Mouse (Mus musculus) MEL (cell line): ENCODE results near the gene Selenon. TPM values are rescaled to one million over a fixed set of nuclear protein-coding genes. Genes with fewer than 3 reads are reported as not detected.

Experiments used
- DNase-seq: peaks from one replicate; pipeline ENCODE4 v3.0.0; 2011; ENCODE audit warnings: low read depth, low spot score
- H3K27ac ChIP-seq: 2 replicates; pipeline ENCODE4 v1.5.1; 2012; ENCODE audit warnings: low read depth, mild to moderate bottlenecking, control low read depth, low read length, moderate library complexity; ENCODE audit not compliant: control insufficient read depth
- H3K27me3 ChIP-seq, 2 experiments: fragments of 150-350 bp in 1 of 2; sonication (generic) in 1 of 2; 2 replicates each; pipeline ENCODE4 v1.6.1; 2012; ENCODE audit warnings: low read length in 2 of 2, mild to moderate bottlenecking in 2 of 2, improper control_type of control experiment in 1 of 2, moderate library complexity in 1 of 2; ENCODE audit not compliant: insufficient read depth in 2 of 2, control insufficient read depth in 1 of 2
- H3K36me3 ChIP-seq, 2 experiments: 2 replicates each; pipeline ENCODE4 v1.6.1; 2012 to 2014; ENCODE audit warnings: low read length in 2 of 2, improper control_type of control experiment in 1 of 2, inconsistent platforms in 1 of 2, mild to moderate bottlenecking in 1 of 2; ENCODE audit not compliant: insufficient read depth in 2 of 2, control insufficient read depth in 1 of 2
- H3K4me1 ChIP-seq, 2 experiments: fragments of 150-350 bp in 1 of 2; sonication (generic) in 1 of 2; 2 replicates each; pipeline ENCODE4 v1.6.1; 2012; ENCODE audit warnings: low read length in 2 of 2, improper control_type of control experiment in 1 of 2, mild to moderate bottlenecking in 1 of 2; ENCODE audit not compliant: insufficient read depth in 2 of 2, control insufficient read depth in 1 of 2
- H3K4me3 ChIP-seq, 2 experiments: fragments of 150-350 bp in 1 of 2; sonication (generic) in 1 of 2; 2 replicates each; pipeline ENCODE4 v1.5.1; 2012; ENCODE audit warnings: low read depth in 2 of 2, low read length in 2 of 2, mild to moderate bottlenecking in 2 of 2, moderate library complexity in 2 of 2, control low read depth in 1 of 2, improper control_type of control experiment in 1 of 2; ENCODE audit not compliant: control insufficient read depth in 1 of 2, insufficient read depth in 1 of 2
- H3K79me2 ChIP-seq: 2 replicates; pipeline ENCODE4 v1.6.1; 2012; ENCODE audit warnings: mild to moderate bottlenecking, low read length, moderate library complexity; ENCODE audit not compliant: control insufficient read depth, poor library complexity, insufficient read depth
- H3K9ac ChIP-seq: 2 replicates; pipeline ENCODE4 v1.6.1; 2012; ENCODE audit warnings: low read depth, mild to moderate bottlenecking, control low read depth, low read length, moderate library complexity; ENCODE audit not compliant: control insufficient read depth, poor library complexity, severe bottlenecking
- H3K9me3 ChIP-seq: fragments of 150-350 bp; sonication (generic); replicated peaks from 2 replicates; pipeline ENCODE4 v1.6.1; 2012; ENCODE audit warnings: mild to moderate bottlenecking, low read length, improper control_type of control experiment, moderate library complexity; ENCODE audit not compliant: insufficient read depth
- BHLHE40 ChIP-seq: IDR thresholded peaks from 2 replicates; pipeline ENCODE4 v1.6.1; 2012; ENCODE audit warnings: low read depth, mild to moderate bottlenecking, inconsistent platforms, low read length, improper control_type of control experiment, borderline replicate concordance
- CHD1 ChIP-seq: IDR thresholded peaks from 2 replicates; pipeline ENCODE4 v1.6.1; 2012; ENCODE audit warnings: low read depth, mild to moderate bottlenecking, inconsistent platforms, low read length, improper control_type of control experiment
- CHD2 ChIP-seq: IDR thresholded peaks from 2 replicates; pipeline ENCODE4 v1.6.1; 2011; ENCODE audit warnings: low read length, improper control_type of control experiment
- EP300 ChIP-seq, 2 experiments: IDR thresholded peaks; 2 replicates each; pipeline ENCODE4 v1.6.1; 2011; ENCODE audit warnings: improper control_type of control experiment in 2 of 2, low read length in 2 of 2, low read depth in 1 of 2, mild to moderate bottlenecking in 1 of 2
- JUND ChIP-seq: IDR thresholded peaks from 2 replicates; pipeline ENCODE4 v1.6.1; 2011; ENCODE audit warnings: low read depth, mild to moderate bottlenecking, improper control_type of control experiment, low read length
- MAFK ChIP-seq: IDR thresholded peaks from 2 replicates; pipeline ENCODE4 v1.6.1; 2011; ENCODE audit warnings: low read depth, mild to moderate bottlenecking, low read length, improper control_type of control experiment, borderline replicate concordance
- MAZ ChIP-seq: IDR thresholded peaks from 2 replicates; pipeline ENCODE4 v1.6.1; 2012; ENCODE audit warnings: low read depth, mild to moderate bottlenecking, inconsistent platforms, low read length, improper control_type of control experiment
- MXI1 ChIP-seq: IDR thresholded peaks from 2 replicates; pipeline ENCODE4 v1.6.1; 2011; ENCODE audit warnings: mild to moderate bottlenecking, low read depth, low read length, improper control_type of control experiment
- MYC ChIP-seq: IDR thresholded peaks from 2 replicates; pipeline ENCODE4 v1.6.1; 2011; ENCODE audit warnings: low read depth, mild to moderate bottlenecking, low read length, improper control_type of control experiment, moderate library complexity
- NRF1 ChIP-seq: IDR thresholded peaks from 2 replicates; pipeline ENCODE4 v1.6.1; 2014; ENCODE audit warnings: low read depth, mild to moderate bottlenecking, inconsistent platforms, low read length, improper control_type of control experiment, moderate library complexity; ENCODE audit not compliant: poor library complexity, insufficient read depth, severe bottlenecking
- POLR2AphosphoS5 ChIP-seq: IDR thresholded peaks from 2 replicates; pipeline ENCODE4 v1.6.1; 2012; ENCODE audit warnings: low read depth, borderline replicate concordance, mild to moderate bottlenecking, inconsistent platforms, low read length, moderate library complexity, mixed read lengths
- RAD21 ChIP-seq: IDR thresholded peaks from 2 replicates; pipeline ENCODE4 v1.6.1; 2011; ENCODE audit warnings: mild to moderate bottlenecking, low read depth, low read length, improper control_type of control experiment
- SIN3A ChIP-seq: IDR thresholded peaks from 2 replicates; pipeline ENCODE4 v1.6.1; 2012; ENCODE audit warnings: low read length, improper control_type of control experiment, inconsistent platforms
- SMC3 ChIP-seq: IDR thresholded peaks from 2 replicates; pipeline ENCODE4 v1.6.1; 2011; ENCODE audit warnings: low read depth, low read length, improper control_type of control experiment
- TAL1 ChIP-seq: IDR thresholded peaks from 2 replicates; pipeline ENCODE4 v1.6.1; 2012; ENCODE audit warnings: mild to moderate bottlenecking, inconsistent platforms, low read length, moderate library complexity, mixed read lengths
- TBP ChIP-seq: IDR thresholded peaks from 2 replicates; pipeline ENCODE4 v1.8.0; 2011; ENCODE audit warnings: low read depth, low read length, improper control_type of control experiment
- TCF12 ChIP-seq: IDR thresholded peaks from 2 replicates; pipeline ENCODE4 v1.6.1; 2014; ENCODE audit warnings: low read depth, mild to moderate bottlenecking, inconsistent platforms, low read length, improper control_type of control experiment, moderate library complexity
- UBTF ChIP-seq: IDR thresholded peaks from 2 replicates; pipeline ENCODE4 v1.6.1; 2012; ENCODE audit warnings: low read depth, mild to moderate bottlenecking, inconsistent platforms, low read length, improper control_type of control experiment, moderate library complexity, borderline replicate concordance; ENCODE audit not compliant: insufficient read depth
- USF1 ChIP-seq: IDR thresholded peaks from 2 replicates; pipeline ENCODE4 v1.6.1; 2014; ENCODE audit warnings: low read depth, mild to moderate bottlenecking, inconsistent platforms, low read length, improper control_type of control experiment, moderate library complexity
- ZC3H11A ChIP-seq: IDR thresholded peaks from 2 replicates; pipeline ENCODE4 v1.6.1; 2012; ENCODE audit warnings: low read depth, mild to moderate bottlenecking, inconsistent platforms, low read length, improper control_type of control experiment
- ZMIZ1 ChIP-seq: IDR thresholded peaks from 2 replicates; pipeline ENCODE4 v1.6.1; 2012; ENCODE audit warnings: low read depth, mild to moderate bottlenecking, inconsistent platforms, low read length, improper control_type of control experiment, moderate library complexity
- ZNF384 ChIP-seq: IDR thresholded peaks from 2 replicates; pipeline ENCODE4 v1.6.1; 2012; ENCODE audit warnings: low read depth, mild to moderate bottlenecking, inconsistent platforms, low read length, improper control_type of control experiment
- polyA plus RNA-seq, 2 experiments: library from polyadenylated mRNA; stranded (reverse) in 1 of 2; unstranded in 1 of 2; fragments of >175 nt in 1 of 2; fragments of >200 nt in 1 of 2; gene quantifications; 2 replicates each; pipeline versions ENCODE4 v1.2.1 to v1.2.4; 2012; ENCODE audit warnings: low replicate concordance in 2 of 2, low read depth in 1 of 2; ENCODE audit not compliant: insufficient read length in 2 of 2, insufficient read depth in 1 of 2, missing spikeins in 1 of 2
- total RNA-seq: library from RNA; depleted of rRNA; stranded (reverse); fragments of 300-350 nt; gene quantifications from 2 replicates; pipeline ENCODE4 v1.2.3, GENCODE M21; 2012

Selenon gene
- total and polyA plus RNA-seq, 3 experiments, result 2.9 to 16.3 TPM; not detected in 1

DNA sequence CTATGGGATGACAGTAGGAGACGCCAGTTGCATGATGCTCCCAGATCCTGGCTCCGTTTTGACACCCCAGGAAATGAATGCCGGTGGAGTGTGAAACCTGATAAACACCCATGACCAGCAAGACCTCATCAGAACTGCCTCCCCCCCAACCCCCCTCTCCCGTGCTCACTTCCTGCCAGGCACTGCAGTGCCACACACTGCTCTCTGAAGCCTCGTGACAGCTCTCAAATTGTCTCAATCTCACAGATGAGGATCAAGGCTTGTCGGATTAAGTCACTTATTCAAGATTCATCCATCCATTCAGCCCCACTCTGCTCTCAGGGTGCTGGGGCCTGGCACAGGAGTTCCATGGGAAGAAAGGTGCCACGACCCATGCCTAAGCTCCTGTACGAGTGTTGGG lies 49.4 kb upstream of the Selenon start (continued):
- TF ChIP-seq USF1 (0 out of 2 replicates have a peak, but pooled peaks have one; percentile 16), MXI1 (no peak), ZNF384 (no peak), TCF12 (no peak)

DNA sequence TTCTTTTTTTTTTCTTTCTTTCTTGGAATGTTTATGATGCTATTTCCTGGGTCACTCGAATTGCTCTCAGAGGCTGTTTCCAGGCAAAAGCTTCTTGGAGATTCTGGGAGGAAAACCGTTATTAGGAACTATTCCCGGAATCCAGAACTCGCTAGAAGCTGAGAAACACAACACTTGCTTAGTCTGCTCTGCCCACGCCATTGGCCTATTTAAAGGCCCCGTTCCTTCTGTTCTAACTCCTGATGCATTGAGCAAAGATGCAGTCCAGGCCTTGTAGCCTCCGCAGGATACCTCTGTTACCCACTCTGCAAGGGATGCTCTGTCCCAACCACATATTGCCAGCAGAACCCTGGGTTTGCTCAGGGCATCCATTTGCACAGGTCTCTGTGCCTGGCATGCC lies 48.8 kb upstream of the Selenon start:
- Histone ChIP-seq H3K36me3 (peaks cover 0 to 26% of the 10 kb centered on the region in 2 experiments; a peak in 2 of 4 replicates), H3K79me2 (no peaks in the 10 kb centered on the region)
- TF ChIP-seq MXI1 (no peak), UBTF (no peak), POLR2AphosphoS5 (no peak), CHD2 (no peak), SIN3A (no peak), ZC3H11A (no peak), BHLHE40 (no peak), MAZ (no peak), JUND (no peak), NRF1 (no peak), MYC (no peak), RAD21 (no peak)
- TF ChIP-seq, all 39 proteins: peak for 0
- no peak overlapping the region for H3K4me3 ChIP-seq
- H3K4me1 ChIP-seq, result peaks cover 7 to 35% of the 10 kb centered on the region in 2 experiments
- no peak for DNase-seq
- no peak overlapping the region for H3K9ac ChIP-seq
- H3K27me3 ChIP-seq, result no peaks in the 10 kb centered on the region
- H3K9me3 ChIP-seq, result no peaks in the 10 kb centered on the region
- no peak overlapping the region; the same call in 1 of the 2 replicates for H3K27ac ChIP-seq

DNA sequence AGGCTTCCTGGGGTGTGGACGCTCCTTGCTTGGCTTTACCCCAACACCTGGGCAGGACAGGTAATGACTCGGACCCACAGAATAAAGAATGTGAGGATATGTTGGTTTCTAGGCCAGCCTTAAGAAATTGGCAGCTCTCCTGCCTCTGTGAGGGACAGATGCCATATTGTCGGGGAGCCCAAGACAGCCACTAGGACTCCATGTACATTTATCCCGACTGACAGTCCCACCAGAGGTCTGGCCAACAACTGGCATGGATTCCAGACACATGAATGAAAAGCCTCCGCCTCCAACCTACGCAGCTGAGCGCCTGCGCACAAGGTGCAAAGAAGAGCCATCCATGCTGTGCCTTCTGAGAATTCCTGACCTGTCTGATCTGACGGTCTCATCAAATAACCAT lies 48.1 kb upstream of the Selenon start:
- Histone ChIP-seq H3K27ac (no peak overlapping the region), H3K79me2 (no peaks in the 10 kb centered on the region), H3K9ac (no peak overlapping the region), H3K36me3 (peaks cover 0 to 26% of the 10 kb centered on the region in 2 experiments; a peak in 2 of 4 replicates), H3K4me3 (no peak overlapping the region), H3K9me3 (no peaks in the 10 kb centered on the region), H3K27me3 (no peaks in the 10 kb centered on the region), H3K4me1 (peaks cover 7 to 35% of the 10 kb centered on the region in 2 experiments)
- DNase-seq, result no peak
- TF ChIP-seq TAL1, result no peak
- TF ChIP-seq TBP, result no peak
- TF ChIP-seq ZMIZ1, result no peak
- no peak for TF ChIP-seq EP300 (IDR thresholded peaks at IDR 0.05; ENCODE audit: low read depth in 1 of 2, low read length in 2 of 2)
- TF ChIP-seq RAD21, result no peak
- no peak for TF ChIP-seq SMC3
- no peak for TF ChIP-seq MAZ
- no peak for TF ChIP-seq MAFK
- TF ChIP-seq CHD1, result no peak
